Mouse (Mus musculus) hindbrain, embryonic 10.5 days (tissue): ENCODE data around the gene Ak4. TPM values are rescaled to one million over a fixed set of nuclear protein-coding genes. Genes with fewer than 3 reads are reported as not detected.

ENCODE experiments used
- DNase-seq: peaks from one replicate; pipeline ENCODE4 v3.0.0-alpha.2; 2017; ENCODE audit warnings: low spot score
- H3K27ac ChIP-seq: fragments of 300-500 bp; sonication (generic); 2 replicates; pipeline ENCODE4 v1.5.1; 2016; ENCODE audit warnings: mild to moderate bottlenecking, moderate library complexity
- H3K27me3 ChIP-seq: fragments of 300-500 bp; sonication (generic); 2 replicates; pipeline ENCODE4 v1.6.1; 2016; ENCODE audit warnings: mild to moderate bottlenecking; ENCODE audit not compliant: poor library complexity, insufficient read depth, severe bottlenecking
- H3K36me3 ChIP-seq: fragments of 300-500 bp; sonication (generic); 2 replicates; pipeline ENCODE4 v1.6.1; 2016; ENCODE audit warnings: mild to moderate bottlenecking, moderate library complexity
- H3K4me1 ChIP-seq: fragments of 300-500 bp; sonication (generic); replicated peaks from 2 replicates; pipeline ENCODE4 v1.6.1; 2016; ENCODE audit warnings: mild to moderate bottlenecking
- H3K4me3 ChIP-seq: fragments of 300-500 bp; sonication (generic); 2 replicates; pipeline ENCODE4 v1.5.1; 2016; ENCODE audit warnings: mild to moderate bottlenecking, moderate library complexity
- H3K9me3 ChIP-seq: fragments of 300-500 bp; sonication (generic); 2 replicates; pipeline ENCODE4 v1.6.1; 2016; ENCODE audit warnings: mild to moderate bottlenecking, moderate library complexity
- WGBS: fragments of 180-500 bp; shearing (Covaris S2); methylation state at CpG from one replicate; pipeline ENCODE4 v1.1.7; 2016; 5-methylcytosine and 5-hydroxymethylcytosine counted together
- polyA plus RNA-seq: library from polyadenylated mRNA; unstranded; fragments of >200 nt; fragmentation: Nextera tagmentation; extraction: Ambion mirVana; gene quantifications from 2 replicates; pipeline ENCODE4 v1.2.1, GENCODE M21; 2016

Gene Ak4
- polyA plus RNA-seq, 1 experiment from 2014 or later, result 23.9 TPM

- 88% methylated on average over 8 of the region's 8 CpGs for WGBS
- peaks cover 18% of the 10 kb centered on the region for H3K4me1 ChIP-seq
These were observed 91.2 kb downstream of the Ak4 start for GRCm38 (mm10) chr4:101510111-101510903.

GRCm38 (mm10) chr4:101510904-101511210, 91.8 kb downstream of the Ak4 start:
- Histone ChIP-seq H3K36me3 (no peaks in the 10 kb centered on the region), H3K4me1 (peaks cover 18% of the 10 kb centered on the region), H3K27ac (no peak overlapping the region), H3K4me3 (no peak overlapping the region), H3K27me3 (peaks cover 19% of the 10 kb centered on the region), H3K9me3 (no peaks in the 10 kb centered on the region)
- no peak for DNase-seq
- 87% methylated on average over 5 of the region's 5 CpGs for WGBS

More at GRCm38 (mm10) chr4:101510111-101510903, 91.2 kb downstream of the Ak4 start:
- H3K36me3 ChIP-seq, result no peaks in the 10 kb centered on the region
- no peak overlapping the region for H3K27ac ChIP-seq
- no peak for DNase-seq
- peaks cover 19% of the 10 kb centered on the region for H3K27me3 ChIP-seq
- no peaks in the 10 kb centered on the region for H3K9me3 ChIP-seq
- H3K4me3 ChIP-seq, result no peak overlapping the region

GRCm38 (mm10) chr4:101511768-101512521, 92.9 kb downstream of the Ak4 start:
- no peak for DNase-seq
- Histone ChIP-seq H3K27me3 (peaks cover 19% of the 10 kb centered on the region), H3K27ac (no peak overlapping the region), H3K36me3 (no peaks in the 10 kb centered on the region), H3K4me1 (peaks cover 18% of the 10 kb centered on the region), H3K4me3 (no peak overlapping the region), H3K9me3 (no peaks in the 10 kb centered on the region)
- WGBS, result 89% methylated on average over 5 of the region's 5 CpGs

GRCm38 (mm10) chr4:101513251-101513650, 94.2 kb downstream of the Ak4 start:
- Histone ChIP-seq H3K4me3 (no peak overlapping the region), H3K27me3 (peaks cover 13% of the 10 kb centered on the region), H3K9me3 (no peaks in the 10 kb centered on the region), H3K27ac (no peak overlapping the region), H3K4me1 (peaks cover 14% of the 10 kb centered on the region), H3K36me3 (no peaks in the 10 kb centered on the region)
- 93% methylated on average over 3 of the region's 3 CpGs for WGBS
- DNase-seq, result no peak

- no peaks in the 10 kb centered on the region for H3K4me1 ChIP-seq
These were observed 96.8 kb downstream of the Ak4 start for GRCm38 (mm10) chr4:101515853-101516252.

More at GRCm38 (mm10) chr4:101515853-101516252, 96.8 kb downstream of the Ak4 start:
- H3K4me3 ChIP-seq, result no peak overlapping the region
- 93% methylated on average over 14 of the region's 14 CpGs for WGBS
- H3K27ac ChIP-seq, result no peak overlapping the region
- DNase-seq, result no peak
- H3K36me3 ChIP-seq, result no peaks in the 10 kb centered on the region
- no peaks in the 10 kb centered on the region for H3K27me3 ChIP-seq
- H3K9me3 ChIP-seq, result no peaks in the 10 kb centered on the region

Other genes with a start within 250 kb of the Ak4 start
- gene Jak1, start 154.0 kb upstream of the Ak4 start, polyA plus RNA-seq, result 43.0 and 50.9 TPM in 2 replicates
- 1.6 and 3.7 TPM in 2 replicates for gene Dnajc6, start 77.4 kb downstream of the Ak4 start, polyA plus RNA-seq
- gene Leprot, start 228.4 kb downstream of the Ak4 start, polyA plus RNA-seq, result 67.6 and 69.1 TPM in 2 replicates